Mouse (Mus musculus) MEL-GATA-1-ER (cell line): Measurements from ENCODE around the gene Topaz1.
A peak's percentile ranks its signal among the peaks of the same experiment; 100 is the strongest.

Source experiments
- DNase-seq: peaks from one replicate; pipeline ENCODE4 v3.0.0-alpha.2; 2012; ENCODE audit warnings: low read depth; ENCODE audit errors: extremely low read depth

Topaz1 gene

DNA sequence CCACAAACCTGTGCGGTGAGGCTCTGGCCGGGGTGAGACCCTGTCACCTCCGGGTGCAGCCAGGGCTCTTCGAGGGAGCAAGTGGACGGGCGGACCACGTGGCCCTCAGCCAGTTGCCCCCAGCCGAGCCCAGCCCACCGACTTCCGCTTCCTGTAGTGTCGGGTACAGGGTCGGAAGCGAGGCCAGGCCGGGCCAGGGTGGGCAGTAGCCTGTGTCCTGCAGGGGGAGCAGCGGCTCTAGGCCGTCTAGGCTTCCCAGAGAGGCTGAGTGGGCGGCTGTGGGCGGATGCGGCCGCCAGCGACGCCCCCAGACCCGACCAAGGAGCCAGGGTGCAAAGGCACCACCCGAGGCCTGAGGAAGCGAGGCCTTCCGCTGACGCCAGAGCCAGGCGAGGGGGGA, at the start of gene Topaz1:
TSS of gene Topaz1 (plus strand) at position 287 of the 400 bp plus-strand sequence.
- DNase-seq: no peak

DNA sequence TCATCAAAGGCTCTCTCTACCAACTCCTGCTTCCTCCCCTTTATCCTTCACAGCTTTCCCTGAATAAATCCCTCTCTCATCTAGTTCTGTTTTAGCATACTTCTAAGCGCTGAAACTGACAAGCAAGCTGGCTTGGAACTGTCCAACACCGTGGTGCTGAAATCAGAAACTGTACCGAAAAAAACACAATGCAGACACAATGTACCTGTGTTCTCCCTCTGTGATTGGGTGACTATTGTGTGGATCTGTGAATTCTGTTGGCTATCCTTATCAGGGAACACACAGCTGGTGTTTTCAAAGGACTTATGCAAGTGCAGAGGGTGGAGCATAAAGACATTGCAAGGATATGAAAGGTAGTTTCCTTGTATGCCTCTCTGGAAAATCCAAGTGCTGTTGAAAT, 45.3 kb upstream of the Topaz1 start:
- no peak for DNase-seq

DNA sequence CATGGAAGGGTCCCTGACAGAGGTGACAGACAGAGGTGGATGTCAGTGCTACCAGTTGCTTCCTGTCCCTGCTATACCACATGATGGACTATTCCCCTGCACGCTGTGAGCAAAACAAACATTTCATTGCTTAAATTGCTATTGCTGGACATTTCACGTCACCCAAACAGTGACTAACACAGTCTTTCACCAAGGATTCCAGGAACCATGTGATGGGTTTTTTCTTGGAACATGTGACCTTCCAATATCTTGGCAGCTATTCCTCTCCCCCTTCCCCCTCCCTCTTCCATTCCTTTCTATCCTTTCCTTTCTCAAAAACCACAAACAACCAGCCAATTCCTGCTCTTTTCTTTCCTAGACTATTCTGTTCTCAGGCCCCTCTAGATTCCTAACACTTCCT, 33.3 kb upstream of the Topaz1 start:
- no peak for DNase-seq

DNA sequence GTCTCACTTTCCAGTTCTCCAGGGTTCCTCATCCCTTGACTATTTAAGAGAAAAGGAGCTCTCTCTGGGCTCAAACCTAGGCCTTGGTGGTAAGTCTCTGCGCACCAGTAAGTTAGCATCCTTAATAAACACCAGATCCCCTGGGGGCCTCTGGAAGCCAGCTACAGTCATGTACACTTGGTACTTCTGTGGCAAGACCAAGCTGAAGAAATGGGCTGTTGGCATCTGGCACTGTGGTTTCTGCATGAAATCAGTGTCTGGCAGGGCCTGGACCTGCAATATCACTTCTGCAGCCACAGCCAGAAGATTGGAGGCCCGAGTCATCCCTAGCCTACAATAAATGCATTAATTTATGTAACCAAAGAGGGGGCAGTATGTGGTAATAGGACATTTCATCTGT, 32.1 kb upstream of the Topaz1 start:
- no peak for DNase-seq

DNA sequence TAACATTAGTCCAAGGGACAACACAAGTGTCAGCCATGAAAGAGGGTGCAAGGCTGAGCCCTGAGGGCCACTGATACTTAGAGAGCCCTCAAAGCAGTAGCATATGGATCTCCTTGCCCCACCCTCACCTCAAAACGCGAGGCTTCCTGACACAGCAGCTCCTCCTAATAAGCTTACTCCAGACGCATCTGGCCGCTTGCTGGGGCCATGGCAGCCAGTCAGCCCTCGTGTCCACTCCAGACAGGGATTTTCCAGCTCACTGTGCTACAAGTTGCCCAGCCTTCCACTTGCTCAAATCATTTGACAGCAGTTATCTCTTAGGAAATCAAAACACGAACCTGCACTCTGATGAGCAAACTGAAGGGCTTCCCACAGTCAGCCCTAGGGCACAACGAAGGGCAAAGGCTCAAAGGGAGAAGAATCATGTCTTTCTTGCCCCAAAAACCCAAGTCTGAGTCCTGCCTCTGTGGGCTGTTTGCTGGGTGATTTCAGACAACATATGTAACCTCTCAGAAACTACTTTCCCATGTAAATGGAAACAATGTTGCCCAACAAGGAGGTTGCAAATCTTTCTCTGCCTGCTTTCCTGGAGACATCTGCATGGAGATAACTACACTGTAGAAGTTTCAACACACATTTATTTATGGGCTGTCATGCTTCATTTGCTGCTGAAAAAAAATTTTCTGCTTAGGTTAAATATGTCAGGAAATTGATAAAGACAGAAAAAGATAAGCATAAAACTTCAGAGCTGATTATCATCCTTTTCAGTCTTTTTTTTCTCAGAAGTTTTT, 30.8 kb upstream of the Topaz1 start:
- DNase-seq: peak; percentile 9

DNA sequence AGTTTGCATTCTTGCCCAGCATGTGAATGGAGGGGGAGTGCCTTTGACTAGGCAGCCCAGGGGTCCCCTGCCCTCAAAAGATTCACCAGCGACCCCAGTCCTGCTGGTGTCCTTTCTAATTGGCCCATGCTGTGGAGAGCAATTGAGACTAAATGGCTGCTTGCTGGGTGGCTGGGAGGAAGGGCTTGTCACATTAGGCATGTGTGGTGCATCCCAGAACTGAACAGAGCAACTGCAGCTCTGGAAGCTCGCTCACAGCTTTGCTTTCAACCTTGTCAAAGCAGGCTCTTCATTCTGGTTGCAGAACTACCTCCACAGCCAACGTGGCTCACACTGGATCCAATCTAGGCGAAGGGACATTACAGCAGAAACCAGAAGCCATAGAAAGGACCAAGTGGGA, 24.9 kb upstream of the Topaz1 start:
- DNase-seq: no peak

DNA sequence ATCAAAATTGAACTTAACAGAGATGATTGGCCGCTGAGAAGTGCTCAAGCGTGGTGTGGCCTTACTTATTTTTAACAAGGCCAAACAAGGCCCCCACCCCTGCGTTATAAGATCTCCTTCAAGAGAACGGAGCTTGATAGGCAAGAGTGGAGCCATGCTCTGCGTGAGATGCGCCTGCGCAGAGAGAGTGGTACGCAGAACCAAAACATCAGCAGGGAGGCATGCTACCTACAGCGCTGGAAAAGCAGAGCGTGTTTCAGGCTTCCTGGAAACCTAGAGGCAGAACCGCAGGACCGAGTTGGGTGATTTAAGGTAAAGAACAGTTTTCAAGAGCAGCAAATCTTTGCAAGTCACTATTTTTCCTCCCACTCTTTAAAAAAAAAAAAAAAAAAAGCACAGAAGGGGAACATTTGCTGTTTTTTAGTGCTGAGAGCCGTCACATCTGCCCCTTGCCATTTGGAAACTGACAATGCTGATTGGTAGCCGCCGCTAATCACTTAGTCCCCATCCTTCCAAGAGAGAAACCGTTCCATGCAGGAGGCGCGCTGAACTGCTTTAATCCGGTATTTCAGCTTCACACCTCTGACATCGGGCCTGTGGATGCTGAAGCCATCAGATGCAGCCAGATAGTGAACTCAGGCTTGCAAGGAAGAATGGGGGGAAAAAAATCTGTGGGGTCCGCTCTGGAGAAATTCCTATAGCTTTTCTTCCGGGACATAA, 21.9 kb upstream of the Topaz1 start:
- no peak for DNase-seq

DNA sequence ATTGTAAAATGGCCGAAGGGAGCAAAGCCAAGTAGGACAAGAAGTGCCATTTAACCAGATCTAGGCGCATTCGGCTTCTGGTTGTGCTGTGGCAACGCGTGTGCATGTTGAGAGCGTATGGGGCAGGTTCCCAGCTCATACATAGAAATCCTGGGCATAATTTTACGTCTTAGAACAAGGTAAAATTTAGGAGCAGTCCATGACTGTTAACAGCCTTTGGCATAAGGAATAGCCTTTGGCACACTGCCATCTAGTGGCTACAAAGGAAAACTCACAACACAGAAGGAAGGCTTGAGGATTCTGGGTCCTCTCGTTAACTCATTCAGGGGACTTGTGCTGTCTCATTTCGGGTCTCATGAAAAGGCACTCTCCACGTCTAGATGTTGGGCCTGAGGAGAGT, 17.6 kb upstream of the Topaz1 start:
- DNase-seq: peak; percentile 28

DNA sequence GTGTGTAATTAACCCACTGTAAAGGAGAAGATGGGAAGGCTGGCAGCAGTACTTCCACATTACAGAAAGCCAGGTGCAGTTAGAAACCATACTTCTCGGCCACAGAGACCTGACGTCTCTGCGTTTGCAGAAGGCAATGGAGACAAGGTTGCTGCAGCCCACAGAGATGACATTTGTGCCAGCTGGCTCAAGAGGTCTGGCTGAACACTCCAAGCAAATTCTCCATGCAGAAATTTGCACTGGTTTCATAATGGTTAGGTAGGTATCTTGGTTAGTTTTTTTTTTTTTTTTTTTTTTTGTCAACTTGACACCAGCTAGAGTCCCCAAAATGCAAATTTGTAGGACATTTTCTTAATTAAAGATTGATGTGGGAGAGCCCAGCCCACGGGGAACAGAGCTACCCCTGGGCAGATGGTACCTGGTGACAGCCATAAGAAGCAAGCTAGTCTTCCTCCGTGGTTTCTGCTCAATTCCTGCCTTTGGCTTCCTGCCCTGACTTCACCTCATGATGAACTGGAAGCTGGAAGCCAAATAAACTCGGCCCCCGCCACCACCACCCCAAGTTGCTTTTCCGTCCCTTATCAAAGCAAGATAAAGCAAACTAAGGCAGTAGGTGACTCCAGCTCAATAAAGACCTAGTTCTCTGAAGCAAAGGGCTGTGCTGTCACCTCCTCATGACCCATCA, 14.9 kb upstream of the Topaz1 start:
- no peak for DNase-seq

DNA sequence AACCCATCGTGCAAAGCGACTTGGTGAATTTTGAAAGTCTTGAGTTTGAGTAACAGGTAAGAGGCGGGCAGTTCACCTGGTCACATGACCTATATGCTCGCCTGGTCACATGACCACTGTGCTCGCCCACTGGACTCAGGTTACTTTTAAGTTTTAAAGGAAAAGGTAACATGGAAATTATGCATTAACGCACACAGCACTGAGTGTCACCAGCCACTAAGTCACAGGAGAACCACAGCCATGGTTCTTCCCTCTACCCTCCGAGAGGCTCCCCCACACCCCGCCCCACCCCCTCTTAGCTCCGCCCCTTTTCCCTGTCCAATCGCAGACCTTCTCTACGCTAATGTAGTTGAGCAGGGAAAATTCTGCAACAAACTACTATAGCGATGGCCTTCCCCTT, 13.9 kb upstream of the Topaz1 start:
- DNase-seq: no peak

DNA sequence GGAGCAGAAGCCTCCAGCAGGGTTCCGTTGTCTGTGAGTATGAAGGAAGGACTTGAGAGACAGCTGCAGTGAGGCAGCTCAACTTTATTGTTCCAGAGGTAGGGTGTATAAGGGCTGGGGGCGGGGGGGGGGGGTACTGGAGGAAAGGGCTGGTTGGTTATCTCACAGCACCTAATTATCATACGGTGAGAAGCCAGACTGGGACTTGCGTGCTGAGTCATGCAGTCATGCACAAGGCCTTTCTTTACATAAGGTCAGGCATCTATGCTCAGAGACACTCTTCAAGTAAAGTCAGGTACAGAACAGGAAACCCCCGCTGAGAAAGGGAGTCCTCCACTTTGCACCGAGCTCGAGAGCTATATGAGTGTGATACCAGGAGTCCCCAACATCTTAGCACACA, 12.2 kb upstream of the Topaz1 start:
- peak; percentile 12 for DNase-seq

DNA sequence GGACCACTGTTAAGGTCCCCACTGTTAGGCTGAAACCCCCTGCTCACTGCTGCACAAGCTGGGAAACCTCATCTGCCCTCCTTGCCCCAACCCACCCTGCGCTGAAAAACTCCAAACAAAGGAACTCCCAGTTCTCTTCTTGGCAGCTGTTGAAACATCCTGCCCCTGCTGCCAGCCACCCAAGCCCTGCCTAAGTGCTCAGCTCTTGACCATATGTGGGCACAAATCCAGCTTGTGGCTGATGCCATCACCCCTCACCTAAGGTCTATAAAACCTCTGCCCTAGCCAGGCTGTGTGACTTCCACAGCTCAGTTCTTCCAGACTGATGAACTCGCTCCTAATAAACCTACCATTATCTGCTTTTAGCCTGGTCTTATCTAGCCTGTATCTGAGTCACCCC, 11.1 kb upstream of the Topaz1 start:
- no peak for DNase-seq

DNA sequence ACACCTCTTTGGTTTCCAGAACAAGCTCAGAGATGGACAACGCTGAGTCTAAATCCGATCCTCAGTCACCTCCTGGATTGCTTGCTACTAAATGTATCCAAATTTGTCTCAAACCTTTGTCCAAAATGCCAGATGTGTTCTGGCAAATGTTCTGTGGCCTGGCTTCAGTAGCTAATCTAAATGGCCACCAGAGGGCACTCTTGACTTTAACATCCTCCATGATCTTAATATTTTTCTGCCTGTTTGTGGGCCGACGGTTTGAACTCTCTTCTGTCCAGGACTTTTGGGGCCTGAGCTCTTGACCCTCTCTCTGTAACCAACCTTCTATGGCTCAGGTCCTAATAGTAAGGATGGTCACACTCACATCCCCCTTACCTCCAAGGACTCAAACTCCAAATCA, 10.4 kb upstream of the Topaz1 start:
- DNase-seq: peak; percentile 20

DNA sequence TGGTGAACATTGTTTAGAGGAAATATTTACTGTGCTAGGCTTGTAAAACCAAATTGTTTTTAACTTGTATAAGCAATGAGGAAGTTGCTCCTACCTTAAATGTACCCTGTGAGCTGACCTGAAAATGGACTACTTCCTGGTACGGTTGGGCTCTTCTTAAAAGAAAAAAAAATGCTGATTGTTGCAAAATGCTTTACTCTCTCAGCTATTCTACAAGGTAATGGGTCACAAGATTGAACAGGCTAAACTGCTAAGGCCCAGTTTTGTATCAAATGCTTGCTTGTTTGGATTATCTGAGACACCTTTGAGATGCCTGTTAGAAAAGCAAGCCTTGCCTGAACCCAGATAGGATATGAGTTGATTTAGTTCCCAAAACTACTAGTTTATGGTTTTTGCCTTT, 1.3 kb upstream of the Topaz1 start:
- no peak for DNase-seq

DNA sequence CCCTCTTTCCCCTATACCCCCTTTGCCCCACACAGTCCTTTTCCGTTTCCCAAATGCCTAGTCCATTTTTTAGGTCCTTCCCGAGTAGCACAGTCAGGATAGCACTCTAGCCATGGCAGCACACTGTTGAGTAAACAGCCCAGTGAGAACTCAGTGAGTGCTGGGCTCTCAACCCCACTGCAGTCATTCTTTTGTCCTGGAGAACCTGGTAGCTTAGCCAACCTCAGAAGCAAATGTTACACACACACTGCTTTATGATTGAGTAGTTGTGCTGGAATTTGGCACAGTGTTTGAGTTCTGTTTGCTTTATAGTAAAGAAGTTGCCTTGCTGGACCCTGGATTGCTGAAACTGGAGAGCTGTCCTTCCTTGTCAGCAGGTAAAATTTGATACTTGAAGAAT, 10.5 kb downstream of the Topaz1 start:
- no peak for DNase-seq

DNA sequence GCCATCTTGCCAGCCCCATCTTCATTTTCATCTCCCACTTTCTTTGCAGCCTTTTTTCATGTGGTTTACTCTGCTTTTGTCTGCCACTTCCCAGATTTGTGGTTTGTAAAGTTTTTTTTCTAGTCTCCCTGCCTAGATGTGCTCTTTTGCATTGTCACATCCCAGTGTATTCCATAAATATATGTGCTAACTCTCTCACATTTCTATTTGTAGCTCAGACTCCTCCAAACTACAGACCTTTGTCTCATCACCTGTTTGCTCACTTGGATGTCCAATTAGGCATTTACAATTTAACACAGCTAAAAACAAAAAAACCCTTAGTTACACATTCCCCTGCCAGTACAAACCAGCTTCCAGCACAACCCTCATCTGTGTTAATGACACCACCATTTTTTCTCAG, 13.0 kb downstream of the Topaz1 start:
- DNase-seq: no peak

DNA sequence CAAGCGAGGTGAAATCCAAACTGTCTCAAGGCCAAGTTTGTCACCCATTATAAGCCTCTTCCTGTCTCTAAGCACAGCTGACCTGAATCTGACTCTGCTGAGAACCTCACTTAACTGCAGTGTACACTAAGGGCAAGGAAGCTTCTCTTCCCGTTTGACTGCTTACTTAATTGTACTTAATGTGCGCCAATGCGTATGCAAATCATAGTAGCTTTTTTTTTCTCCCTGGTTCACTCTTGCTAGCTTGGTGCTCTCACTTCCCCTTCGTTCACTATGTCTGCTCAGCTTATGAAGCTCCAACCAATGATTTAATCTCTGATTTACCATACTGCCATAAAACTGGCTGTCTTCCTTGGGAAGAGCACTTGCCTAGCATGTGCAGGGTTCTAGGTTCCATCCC, 38.1 kb downstream of the Topaz1 start:
- no peak for DNase-seq

DNA sequence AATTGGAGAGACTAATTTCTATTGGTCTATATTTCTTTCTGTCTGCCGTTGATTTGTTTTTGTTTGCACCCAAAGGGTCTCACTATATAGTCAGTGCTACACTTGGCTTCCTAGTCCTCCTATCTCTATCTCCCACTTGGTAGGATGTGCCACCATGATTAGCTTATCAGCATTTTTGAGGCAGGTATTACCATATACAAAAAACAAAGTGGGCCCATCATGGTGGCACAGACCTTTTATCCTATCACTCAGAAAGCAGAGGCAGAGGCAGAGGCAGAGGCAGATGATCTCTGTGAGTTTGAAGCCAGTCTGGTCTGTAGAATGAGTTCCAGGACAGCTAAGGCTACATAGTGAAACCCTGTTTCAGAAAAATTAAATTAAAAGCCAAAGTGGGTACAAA, 39.4 kb downstream of the Topaz1 start:
- no peak for DNase-seq

DNA sequence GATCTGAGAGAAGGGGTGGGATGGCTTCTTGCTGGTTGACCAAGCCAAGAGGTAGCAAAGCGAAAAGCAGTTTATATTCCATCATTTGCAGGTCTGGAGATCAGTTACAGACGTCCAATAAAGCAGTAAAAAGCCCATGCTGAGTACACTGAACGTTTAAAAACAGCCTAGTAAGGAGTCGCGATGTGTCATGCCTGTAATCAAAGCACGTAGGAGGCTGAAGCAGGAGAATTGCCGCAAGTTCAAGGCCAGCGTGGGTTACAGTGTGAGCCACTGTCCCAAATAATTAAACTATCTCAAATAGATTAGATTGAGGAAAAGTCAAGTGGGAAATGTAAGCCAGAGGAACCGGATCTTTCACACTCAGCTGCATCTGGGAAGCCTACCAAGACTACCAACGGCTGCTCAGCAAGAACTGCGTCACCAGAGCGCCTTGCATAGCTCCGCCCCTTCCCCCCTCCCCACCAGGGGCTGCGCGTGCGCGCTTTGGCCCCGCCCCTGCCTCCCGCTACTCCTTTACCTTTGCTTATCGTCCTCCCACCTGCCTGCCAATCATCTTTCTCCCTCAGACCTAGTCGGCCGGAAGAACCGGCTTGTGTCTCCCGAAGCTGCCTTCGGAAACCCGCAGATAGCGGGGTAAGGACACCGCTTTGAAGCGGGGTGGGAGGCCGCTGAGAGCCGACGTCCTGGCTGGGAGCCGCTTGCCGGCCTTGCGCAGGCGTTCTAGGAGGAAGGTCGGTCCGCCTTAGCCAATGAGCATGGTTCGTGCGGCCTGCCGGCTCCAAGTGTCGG, 58.1 kb downstream of the Topaz1 start, which contains the start of gene Tcaim:
TSS of gene Tcaim (plus strand) at position 487 of the 792 bp plus-strand sequence.
- DNase-seq: peak; percentile 89

DNA sequence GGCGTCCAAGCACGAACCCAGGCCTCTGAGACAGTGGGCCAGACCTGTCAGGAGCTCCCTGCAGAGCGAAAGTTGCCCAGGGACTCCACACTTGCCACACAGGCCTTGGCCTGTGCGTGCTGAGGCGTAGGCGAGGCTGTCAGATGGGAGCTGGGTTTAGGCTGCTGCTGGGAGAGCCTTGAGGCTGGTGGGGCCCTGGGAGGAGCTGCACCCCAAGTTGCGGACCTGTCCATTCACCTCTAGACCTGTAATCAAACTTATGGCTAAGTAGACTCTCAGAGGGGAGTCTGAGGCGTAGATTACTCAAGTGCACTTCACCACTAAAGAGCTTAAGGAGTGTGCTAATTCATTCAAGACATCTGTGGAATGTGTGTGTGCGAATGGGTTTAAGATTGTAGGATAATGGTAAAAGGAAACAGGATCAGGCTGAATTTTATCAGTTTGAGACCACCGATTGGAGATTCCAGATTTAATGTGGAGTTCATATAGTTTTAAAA, 58.7 kb downstream of the Topaz1 start:
- DNase-seq: no peak

DNA sequence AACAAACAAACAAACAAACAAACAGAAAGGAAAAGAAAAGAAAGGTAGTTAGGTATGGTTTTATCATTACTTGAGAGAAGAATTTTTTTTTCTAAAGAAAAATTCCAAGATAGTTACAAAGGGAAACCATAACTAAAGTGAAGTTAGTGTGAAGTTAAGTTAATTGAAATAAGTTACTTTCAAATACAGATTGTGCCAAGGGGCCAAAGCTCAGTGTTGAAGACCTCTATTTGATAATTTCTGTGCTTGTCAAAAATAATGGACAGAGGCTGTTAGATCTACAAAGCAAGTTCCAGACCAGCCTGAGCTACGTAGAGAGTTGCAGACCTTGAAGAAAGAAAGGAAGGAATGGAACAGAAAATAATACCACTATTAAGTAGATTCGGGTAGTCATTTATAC, 60.0 kb downstream of the Topaz1 start:
- DNase-seq: no peak
